Mouse (Mus musculus) myocyte (in vitro differentiated cells): Measurements from ENCODE around the gene Impdh2. TPM values are rescaled to one million over a fixed set of nuclear protein-coding genes. Genes with fewer than 3 reads are reported as not detected.
"Not testable (repeated sequence)": the region's sequence is repeated elsewhere in the genome, so short reads cannot be mapped to it uniquely, and the experiment has no call there.

ENCODE experiments used
- H3K27me3 ChIP-seq: one replicate; pipeline ENCODE4 v1.6.1; 2011; ENCODE audit not compliant: control insufficient read depth, insufficient read depth, insufficient read length
- H3K36me3 ChIP-seq: one replicate; pipeline ENCODE4 v1.6.1; 2011; ENCODE audit not compliant: control insufficient read depth, insufficient read depth
- H3K4me2 ChIP-seq: one replicate; pipeline ENCODE4 v1.6.1; 2011; ENCODE audit warnings: low read depth, control low read depth
- H3K4me3 ChIP-seq: one replicate; pipeline ENCODE4 v1.5.1; 2011; ENCODE audit warnings: mild to moderate bottlenecking, control low read depth, moderate library complexity
- H3K79me2 ChIP-seq: one replicate; pipeline ENCODE4 v1.6.1; 2011; ENCODE audit not compliant: control insufficient read depth, insufficient read depth
- H3ac ChIP-seq: one replicate; pipeline ENCODE4 v1.6.1; 2011; ENCODE audit not compliant: control insufficient read depth, insufficient read length
- CEBPB ChIP-seq: IDR thresholded peaks from 2 replicates; pipeline ENCODE4 v1.6.1; 2011; ENCODE audit warnings: mild to moderate bottlenecking, moderate library complexity; ENCODE audit not compliant: poor library complexity, insufficient read depth, severe bottlenecking
- E2F4 ChIP-seq: IDR thresholded peaks from one replicate; pipeline ENCODE4 v1.6.1; 2011; ENCODE audit warnings: mild to moderate bottlenecking, control low read depth, moderate library complexity; ENCODE audit not compliant: insufficient read depth
- MAX ChIP-seq: IDR thresholded peaks from one replicate; pipeline ENCODE4 v1.6.1; 2011; ENCODE audit warnings: low read depth, mild to moderate bottlenecking, control low read depth
- MYOD1 ChIP-seq, 3 experiments: IDR thresholded peaks; one replicate each; pipeline ENCODE4 v1.6.1; 2011; ENCODE audit warnings: control low read depth in 2 of 3, low read depth in 2 of 3, mild to moderate bottlenecking in 2 of 3, moderate library complexity in 1 of 3; ENCODE audit not compliant: insufficient read length in 2 of 3, control insufficient read depth in 1 of 3
- MYOG ChIP-seq, 3 experiments: IDR thresholded peaks; one replicate each; pipeline ENCODE4 v1.6.1; 2011; ENCODE audit warnings: control low read depth in 2 of 3, low read depth in 2 of 3, mild to moderate bottlenecking in 2 of 3; ENCODE audit not compliant: insufficient read length in 2 of 3, control insufficient read depth in 1 of 3, insufficient read depth in 1 of 3
- POLR2A ChIP-seq: IDR thresholded peaks from one replicate; pipeline ENCODE4 v1.6.1; 2011; ENCODE audit warnings: low read depth, mild to moderate bottlenecking, control low read depth, moderate library complexity; ENCODE audit not compliant: insufficient read length
- POLR2AphosphoS2 ChIP-seq: IDR thresholded peaks from one replicate; pipeline ENCODE4 v1.6.1; 2011; ENCODE audit warnings: low read depth, control low read depth; ENCODE audit not compliant: insufficient read length
- REST ChIP-seq: IDR thresholded peaks from one replicate; pipeline ENCODE4 v1.6.1; 2011; ENCODE audit warnings: mild to moderate bottlenecking, control low read depth, moderate library complexity; ENCODE audit not compliant: insufficient read depth, insufficient read length
- SRF ChIP-seq: IDR thresholded peaks from one replicate; pipeline ENCODE4 v1.6.1; 2011; ENCODE audit warnings: low read depth; ENCODE audit not compliant: control insufficient read depth, insufficient read length
- TCF12 ChIP-seq: IDR thresholded peaks from one replicate; pipeline ENCODE4 v1.6.1; 2011; ENCODE audit warnings: mild to moderate bottlenecking, control low read depth; ENCODE audit not compliant: poor library complexity, insufficient read depth, severe bottlenecking
- TCF3 ChIP-seq: IDR thresholded peaks from one replicate; pipeline ENCODE4 v1.6.1; 2011; ENCODE audit warnings: low read depth, control low read depth; ENCODE audit not compliant: insufficient read length
- USF1 ChIP-seq: IDR thresholded peaks from one replicate; pipeline ENCODE4 v1.6.1; 2011; ENCODE audit warnings: low read depth, mild to moderate bottlenecking, control low read depth, moderate library complexity
- polyA plus RNA-seq: library from polyadenylated mRNA; unstranded; fragments of >200 nt; fragmentation: generic; extraction: Trizol; gene quantifications from one replicate; pipeline ENCODE4 v1.2.1, GENCODE M21; 2012; ENCODE audit warnings: missing spikeins

Impdh2 gene
- polyA plus RNA-seq, 1 experiment, result 129 TPM

- H3ac ChIP-seq, result no peak overlapping the region
- TF ChIP-seq E2F4 (no peak), MAX (no peak), TCF12 (no peak), CEBPB (no peak), REST (no peak), POLR2A (no peak), POLR2AphosphoS2 (no peak), MYOD1 (IDR thresholded peaks at IDR 0.05; ENCODE audit: control insufficient read depth in 1 of 3, insufficient read length in 2 of 3, low read depth in 2 of 3) (no peak), MYOG (IDR thresholded peaks at IDR 0.05; ENCODE audit: control insufficient read depth in 1 of 3, insufficient read depth in 1 of 3, insufficient read length in 2 of 3, low read depth in 2 of 3) (no peak), TCF3 (no peak), SRF (no peak)
- H3K27me3 ChIP-seq, result no peaks in the 10 kb centered on the region
- H3K36me3 ChIP-seq, result peaks cover 24% of the 10 kb centered on the region
- no peak overlapping the region for H3K4me2 ChIP-seq
- no peak overlapping the region for H3K4me3 ChIP-seq
- H3K79me2 ChIP-seq, result no peaks in the 10 kb centered on the region
Measured at GRCm38 (mm10) chr9:108600011-108600410, 39.9 kb downstream of the Impdh2 start.

- no peak overlapping the region for H3K4me3 ChIP-seq
- no peak overlapping the region for H3ac ChIP-seq
- peaks cover 40% of the 10 kb centered on the region for H3K36me3 ChIP-seq
- TF ChIP-seq E2F4 (no peak), TCF3 (no peak), MYOG (IDR thresholded peaks at IDR 0.05; ENCODE audit: control insufficient read depth in 1 of 3, insufficient read depth in 1 of 3, insufficient read length in 2 of 3, low read depth in 2 of 3) (no peak), REST (no peak), POLR2A (no peak), TCF12 (no peak), MYOD1 (IDR thresholded peaks at IDR 0.05; ENCODE audit: control insufficient read depth in 1 of 3, insufficient read length in 2 of 3, low read depth in 2 of 3) (no peak), USF1 (no peak), POLR2AphosphoS2 (no peak), MAX (no peak), SRF (no peak), CEBPB (no peak)
- H3K4me2 ChIP-seq, result no peak overlapping the region
- no peaks in the 10 kb centered on the region for H3K79me2 ChIP-seq
- H3K27me3 ChIP-seq, result no peaks in the 10 kb centered on the region
Measured at GRCm38 (mm10) chr9:108601986-108602385, 41.9 kb downstream of the Impdh2 start.

- not testable (repeated sequence) for H3K4me2 ChIP-seq, H3K27me3 ChIP-seq, H3K79me2 ChIP-seq, H3K4me3 ChIP-seq, H3ac ChIP-seq
- H3K36me3 ChIP-seq, result peaks cover 83% of the 10 kb centered on the region
Measured at GRCm38 (mm10) chr9:108607929-108608328, 47.8 kb downstream of the Impdh2 start.

- Histone ChIP-seq H3K36me3 (peaks cover 84% of the 10 kb centered on the region), H3K4me3 (no peak overlapping the region), H3K4me2 (no peak overlapping the region), H3K79me2 (no peaks in the 10 kb centered on the region), H3ac (no peak overlapping the region), H3K27me3 (no peaks in the 10 kb centered on the region)
- no peak for TF ChIP-seq MAX
- no peak for TF ChIP-seq MYOD1 (IDR thresholded peaks at IDR 0.05; ENCODE audit: control insufficient read depth in 1 of 3, insufficient read length in 2 of 3, low read depth in 2 of 3)
- no peak for TF ChIP-seq E2F4
- TF ChIP-seq MYOG (IDR thresholded peaks at IDR 0.05; ENCODE audit: control insufficient read depth in 1 of 3, insufficient read depth in 1 of 3, insufficient read length in 2 of 3, low read depth in 2 of 3), result no peak
- TF ChIP-seq POLR2AphosphoS2, result no peak
- no peak for TF ChIP-seq TCF3
- no peak for TF ChIP-seq TCF12
- no peak for TF ChIP-seq USF1
Measured at GRCm38 (mm10) chr9:108608889-108609288, 48.8 kb downstream of the Impdh2 start.

- Histone ChIP-seq H3K27me3 (no peaks in the 10 kb centered on the region), H3K4me3 (no peak overlapping the region), H3K4me2 (no peak overlapping the region), H3ac (no peak overlapping the region), H3K36me3 (peaks cover 83% of the 10 kb centered on the region), H3K79me2 (no peaks in the 10 kb centered on the region)
- TF ChIP-seq TCF3 (no peak), SRF (no peak), USF1 (no peak), E2F4 (no peak), MYOG (IDR thresholded peaks at IDR 0.05; ENCODE audit: control insufficient read depth in 1 of 3, insufficient read depth in 1 of 3, insufficient read length in 2 of 3, low read depth in 2 of 3) (no peak), MAX (no peak), POLR2A (no peak), TCF12 (no peak), MYOD1 (IDR thresholded peaks at IDR 0.05; ENCODE audit: control insufficient read depth in 1 of 3, insufficient read length in 2 of 3, low read depth in 2 of 3) (no peak), REST (no peak), CEBPB (no peak), POLR2AphosphoS2 (no peak)
Measured at GRCm38 (mm10) chr9:108611488-108611887, 51.4 kb downstream of the Impdh2 start.

Other genes starting within 250 kb of the Impdh2 start
- 393 TPM for gene Gpx1, start 221.4 kb upstream of the Impdh2 start, polyA plus RNA-seq
- 89.4 TPM for gene Usp4, start 212.4 kb upstream of the Impdh2 start, polyA plus RNA-seq
- 0.17 TPM for gene 1700102P08Rik, start 167.5 kb upstream of the Impdh2 start, polyA plus RNA-seq
- gene Ccdc36, start 131.8 kb upstream of the Impdh2 start, polyA plus RNA-seq, result not detected
- gene BC048562, start 123.8 kb upstream of the Impdh2 start, polyA plus RNA-seq, result not detected
- gene Ccdc71, start 99.8 kb upstream of the Impdh2 start, polyA plus RNA-seq, result 30.4 TPM
- 3.7 TPM for gene Klhdc8b, start 98.7 kb upstream of the Impdh2 start, polyA plus RNA-seq
- 61.6 TPM for gene Lamb2, start 80.5 kb upstream of the Impdh2 start, polyA plus RNA-seq
- 86.6 TPM for gene Usp19, start 69.7 kb upstream of the Impdh2 start, polyA plus RNA-seq
- 168 TPM for gene Qars, start 52.6 kb upstream of the Impdh2 start, polyA plus RNA-seq
- gene Qrich1, start 43.5 kb upstream of the Impdh2 start, polyA plus RNA-seq, result 44.0 TPM
- gene Ndufaf3, start 7.1 kb downstream of the Impdh2 start, polyA plus RNA-seq, result 25.8 TPM
- gene Dalrd3, start 9.6 kb downstream of the Impdh2 start, polyA plus RNA-seq, result 50.2 TPM
- gene Wdr6, start 18.5 kb downstream of the Impdh2 start, polyA plus RNA-seq, result 21.9 TPM
- 0.94 TPM for gene P4htm, start 37.4 kb downstream of the Impdh2 start, polyA plus RNA-seq
- 51.1 TPM for gene Arih2, start 89.1 kb downstream of the Impdh2 start, polyA plus RNA-seq
- 27.7 TPM for gene Slc25a20, start 101.8 kb downstream of the Impdh2 start, polyA plus RNA-seq
- gene Prkar2a, start 129.0 kb downstream of the Impdh2 start, polyA plus RNA-seq, result 21.5 TPM
- gene Ip6k2, start 223.5 kb downstream of the Impdh2 start, polyA plus RNA-seq, result 45.5 TPM
- 5.9 TPM for gene Nckipsd, start 248.1 kb downstream of the Impdh2 start, polyA plus RNA-seq